Mouse (Mus musculus): ENCODE results near the gene Dync1h1.
A peak's percentile ranks its signal among the peaks of the same experiment; 100 is the strongest.

The Dync1h1 gene

GRCm38 (mm10) chr12:110601241-110602218 is at the start of gene Dync1h1:
Gene Dync1h1 (plus strand): TSS chr12:110601452.
- DNase-seq (ENCODE audit: extremely low spot score) = peak; percentile 90

GRCm38 (mm10) chr12:110552113-110552512 is 49.1 kb upstream of the Dync1h1 start:
- DNase-seq (ENCODE audit: extremely low spot score) = no peak

- DNase-seq (ENCODE audit: extremely low spot score) = no peak
Measured at GRCm38 (mm10) chr12:110553362-110553761, 47.9 kb upstream of the Dync1h1 start.

GRCm38 (mm10) chr12:110555536-110556240 is 45.6 kb upstream of the Dync1h1 start:
- no peak for DNase-seq (ENCODE audit: extremely low spot score)

- DNase-seq (ENCODE audit: extremely low spot score) = no peak
Measured at GRCm38 (mm10) chr12:110556861-110557628, 44.2 kb upstream of the Dync1h1 start.

- DNase-seq (ENCODE audit: extremely low spot score) = no peak
Measured at GRCm38 (mm10) chr12:110558175-110558574, 43.1 kb upstream of the Dync1h1 start.

GRCm38 (mm10) chr12:110563383-110563782 is 37.9 kb upstream of the Dync1h1 start:
- DNase-seq (ENCODE audit: extremely low spot score) = no peak

- no peak for DNase-seq (ENCODE audit: extremely low spot score)
Measured at GRCm38 (mm10) chr12:110564848-110565247, 36.4 kb upstream of the Dync1h1 start.

- DNase-seq (ENCODE audit: extremely low spot score) = no peak
Measured at GRCm38 (mm10) chr12:110566366-110566765, 34.9 kb upstream of the Dync1h1 start.

- no peak for DNase-seq (ENCODE audit: extremely low spot score)
Measured at GRCm38 (mm10) chr12:110571050-110571449, 30.2 kb upstream of the Dync1h1 start.

- no peak for DNase-seq (ENCODE audit: extremely low spot score)
Measured at GRCm38 (mm10) chr12:110572351-110572750, 28.9 kb upstream of the Dync1h1 start.

GRCm38 (mm10) chr12:110573635-110574034 is 27.6 kb upstream of the Dync1h1 start:
- no peak for DNase-seq (ENCODE audit: extremely low spot score)

- no peak for DNase-seq (ENCODE audit: extremely low spot score)
Measured at GRCm38 (mm10) chr12:110575926-110576325, 25.3 kb upstream of the Dync1h1 start.

- no peak for DNase-seq (ENCODE audit: extremely low spot score)
Measured at GRCm38 (mm10) chr12:110578333-110578732, 22.9 kb upstream of the Dync1h1 start.

GRCm38 (mm10) chr12:110588622-110589021 is 12.6 kb upstream of the Dync1h1 start:
- no peak for DNase-seq (ENCODE audit: extremely low spot score)

- no peak for DNase-seq (ENCODE audit: extremely low spot score)
Measured at GRCm38 (mm10) chr12:110590804-110591259, 10.4 kb upstream of the Dync1h1 start.

GRCm38 (mm10) chr12:110591260-110591883 is 9.9 kb upstream of the Dync1h1 start:
- DNase-seq (ENCODE audit: extremely low spot score) = peak; percentile 99

GRCm38 (mm10) chr12:110598527-110598926 is 2.7 kb upstream of the Dync1h1 start:
- peak; percentile 68 for DNase-seq (ENCODE audit: extremely low spot score)

- no peak for DNase-seq (ENCODE audit: extremely low spot score)
Measured at GRCm38 (mm10) chr12:110599791-110600190, 1.5 kb upstream of the Dync1h1 start.

- no peak for DNase-seq (ENCODE audit: extremely low spot score)
Measured at GRCm38 (mm10) chr12:110600225-110600991, 844 bp upstream of the Dync1h1 start.

- DNase-seq (ENCODE audit: extremely low spot score) = no peak
Measured at GRCm38 (mm10) chr12:110606161-110606560, 4.9 kb downstream of the Dync1h1 start.

Data from embryo, embryonic 9.5 days (tissue).